Mouse (Mus musculus) hindbrain, embryonic 10.5 days (tissue): Measurements from ENCODE around the gene Uba7. TPM values are rescaled to one million over a fixed set of nuclear protein-coding genes. Genes with fewer than 3 reads are reported as not detected.
A peak's percentile ranks its signal among the peaks of the same experiment; 100 is the strongest.

ENCODE experiments used
- DNase-seq: peaks from one replicate; pipeline ENCODE4 v3.0.0-alpha.2; 2017; ENCODE audit warnings: low spot score
- H3K27ac ChIP-seq: fragments of 300-500 bp; sonication (generic); 2 replicates; pipeline ENCODE4 v1.5.1; 2016; ENCODE audit warnings: mild to moderate bottlenecking, moderate library complexity
- H3K27me3 ChIP-seq: fragments of 300-500 bp; sonication (generic); 2 replicates; pipeline ENCODE4 v1.6.1; 2016; ENCODE audit warnings: mild to moderate bottlenecking; ENCODE audit not compliant: poor library complexity, insufficient read depth, severe bottlenecking
- H3K36me3 ChIP-seq: fragments of 300-500 bp; sonication (generic); 2 replicates; pipeline ENCODE4 v1.6.1; 2016; ENCODE audit warnings: mild to moderate bottlenecking, moderate library complexity
- H3K4me1 ChIP-seq: fragments of 300-500 bp; sonication (generic); replicated peaks from 2 replicates; pipeline ENCODE4 v1.6.1; 2016; ENCODE audit warnings: mild to moderate bottlenecking
- H3K4me3 ChIP-seq: fragments of 300-500 bp; sonication (generic); 2 replicates; pipeline ENCODE4 v1.5.1; 2016; ENCODE audit warnings: mild to moderate bottlenecking, moderate library complexity
- H3K9me3 ChIP-seq: fragments of 300-500 bp; sonication (generic); 2 replicates; pipeline ENCODE4 v1.6.1; 2016; ENCODE audit warnings: mild to moderate bottlenecking, moderate library complexity
- WGBS: fragments of 180-500 bp; shearing (Covaris S2); methylation state at CpG from one replicate; pipeline ENCODE4 v1.1.7; 2016; 5-methylcytosine and 5-hydroxymethylcytosine counted together
- polyA plus RNA-seq: library from polyadenylated mRNA; unstranded; fragments of >200 nt; fragmentation: Nextera tagmentation; extraction: Ambion mirVana; gene quantifications from 2 replicates; pipeline ENCODE4 v1.2.1, GENCODE M21; 2016

Gene Uba7
- polyA plus RNA-seq, 1 experiment from 2014 or later, result 9.6 TPM

DNA sequence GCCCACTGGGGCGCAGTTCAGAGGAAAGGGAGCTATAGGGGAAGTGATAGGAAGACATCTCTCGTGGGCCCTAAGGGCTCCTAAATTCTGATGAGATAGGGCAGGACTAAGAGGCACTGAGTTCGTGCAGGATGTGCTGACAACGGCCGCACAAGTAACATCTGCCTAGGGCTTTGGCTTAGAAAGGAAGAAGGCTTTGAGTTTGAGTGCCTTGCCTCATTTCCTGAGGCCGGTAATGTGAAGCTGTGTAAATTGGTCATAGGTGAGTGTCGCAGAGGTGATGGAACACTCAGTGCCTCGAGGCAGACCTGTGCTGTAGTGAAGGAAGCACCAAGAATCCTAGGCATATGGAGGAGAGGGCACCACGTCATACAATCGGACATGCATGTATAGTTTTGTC lies 8.6 kb upstream of the Uba7 start:
- Histone ChIP-seq H3K27ac (no peak overlapping the region), H3K4me3 (no peak overlapping the region), H3K27me3 (no peaks in the 10 kb centered on the region), H3K4me1 (peaks cover 5% of the 10 kb centered on the region; the same call in 1 of the 2 replicates), H3K36me3 (peaks cover 98% of the 10 kb centered on the region), H3K9me3 (no peaks in the 10 kb centered on the region)
- DNase-seq, result no peak
- 92% methylated on average over 10 of the region's 10 CpGs for WGBS

DNA sequence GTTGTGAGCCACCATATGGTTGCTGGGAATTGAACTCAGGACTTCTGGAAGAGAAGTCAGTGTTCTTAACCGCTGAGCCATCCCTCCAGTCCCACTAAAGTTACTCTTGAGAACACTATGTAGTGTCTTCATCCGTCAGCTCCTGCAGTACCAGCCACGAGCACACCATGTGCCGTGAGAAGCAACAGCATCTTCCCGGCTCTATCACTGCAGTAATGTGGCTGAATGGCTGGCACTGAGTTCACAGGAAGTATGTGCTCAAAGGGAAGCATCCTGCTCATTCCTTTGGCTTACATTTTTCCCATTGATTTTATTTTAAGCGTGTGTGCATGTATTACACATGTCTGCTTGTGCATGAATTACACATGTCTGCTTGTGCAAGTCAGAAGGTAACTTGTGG lies 7.9 kb upstream of the Uba7 start:
- Histone ChIP-seq H3K9me3 (no peaks in the 10 kb centered on the region), H3K4me1 (no peaks in the 10 kb centered on the region), H3K27ac (no peak overlapping the region), H3K4me3 (no peak overlapping the region), H3K36me3 (peaks cover 97% of the 10 kb centered on the region), H3K27me3 (no peaks in the 10 kb centered on the region)
- DNase-seq, result no peak
- 90% methylated on average over 6 of the region's 6 CpGs for WGBS

DNA sequence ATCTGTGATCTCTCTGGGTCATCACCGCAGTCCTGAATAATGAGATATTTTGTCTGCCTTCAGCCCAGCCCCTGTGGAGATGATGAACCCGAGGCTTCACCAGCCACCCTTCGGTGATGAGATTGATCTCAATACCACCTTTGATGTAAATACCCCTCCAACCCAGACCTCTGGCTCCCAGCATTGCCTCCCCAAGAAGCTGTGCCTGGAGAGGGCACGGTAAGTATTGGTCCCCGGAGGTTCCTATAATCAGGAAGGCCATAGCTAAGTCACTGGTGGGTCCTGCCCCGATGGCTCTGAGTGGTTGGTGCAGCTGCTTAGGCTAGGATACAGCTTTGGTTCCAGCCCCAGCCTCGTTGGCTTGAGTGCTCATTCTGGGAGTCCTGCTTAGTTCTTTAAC lies 6.8 kb upstream of the Uba7 start:
- Histone ChIP-seq H3K27ac (no peak overlapping the region), H3K4me1 (no peaks in the 10 kb centered on the region), H3K27me3 (no peaks in the 10 kb centered on the region), H3K9me3 (no peaks in the 10 kb centered on the region), H3K36me3 (peaks cover 93% of the 10 kb centered on the region), H3K4me3 (no peak overlapping the region)
- WGBS, result 93% methylated on average over 7 of the region's 7 CpGs
- DNase-seq, result no peak

DNA sequence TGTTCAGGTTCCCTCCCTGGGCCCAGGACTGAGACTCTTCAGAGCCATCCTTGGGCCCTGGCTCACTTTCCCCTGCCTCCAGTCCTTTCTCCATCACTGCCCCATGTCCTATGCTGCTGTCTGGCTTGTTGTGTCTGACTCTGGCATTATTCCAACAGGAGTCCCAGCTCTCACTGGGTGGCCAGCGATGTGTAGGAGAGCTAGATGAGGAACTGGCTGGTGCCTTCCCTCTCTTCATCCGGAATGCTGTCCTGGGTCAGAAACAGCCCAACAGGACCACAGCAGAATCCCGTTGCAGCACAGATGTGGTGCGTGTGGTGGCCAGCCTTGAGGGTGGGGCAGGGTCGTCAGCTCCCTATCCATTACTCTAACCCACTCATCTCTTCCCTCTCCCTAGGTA lies 5.0 kb upstream of the Uba7 start:
- WGBS, result 89% methylated on average over 5 of the region's 5 CpGs
- Histone ChIP-seq H3K27ac (no peak overlapping the region), H3K4me1 (no peaks in the 10 kb centered on the region; the same call in 1 of the 2 replicates), H3K27me3 (no peaks in the 10 kb centered on the region), H3K36me3 (peaks cover 75% of the 10 kb centered on the region), H3K4me3 (no peak overlapping the region), H3K9me3 (no peaks in the 10 kb centered on the region)
- DNase-seq, result no peak

DNA sequence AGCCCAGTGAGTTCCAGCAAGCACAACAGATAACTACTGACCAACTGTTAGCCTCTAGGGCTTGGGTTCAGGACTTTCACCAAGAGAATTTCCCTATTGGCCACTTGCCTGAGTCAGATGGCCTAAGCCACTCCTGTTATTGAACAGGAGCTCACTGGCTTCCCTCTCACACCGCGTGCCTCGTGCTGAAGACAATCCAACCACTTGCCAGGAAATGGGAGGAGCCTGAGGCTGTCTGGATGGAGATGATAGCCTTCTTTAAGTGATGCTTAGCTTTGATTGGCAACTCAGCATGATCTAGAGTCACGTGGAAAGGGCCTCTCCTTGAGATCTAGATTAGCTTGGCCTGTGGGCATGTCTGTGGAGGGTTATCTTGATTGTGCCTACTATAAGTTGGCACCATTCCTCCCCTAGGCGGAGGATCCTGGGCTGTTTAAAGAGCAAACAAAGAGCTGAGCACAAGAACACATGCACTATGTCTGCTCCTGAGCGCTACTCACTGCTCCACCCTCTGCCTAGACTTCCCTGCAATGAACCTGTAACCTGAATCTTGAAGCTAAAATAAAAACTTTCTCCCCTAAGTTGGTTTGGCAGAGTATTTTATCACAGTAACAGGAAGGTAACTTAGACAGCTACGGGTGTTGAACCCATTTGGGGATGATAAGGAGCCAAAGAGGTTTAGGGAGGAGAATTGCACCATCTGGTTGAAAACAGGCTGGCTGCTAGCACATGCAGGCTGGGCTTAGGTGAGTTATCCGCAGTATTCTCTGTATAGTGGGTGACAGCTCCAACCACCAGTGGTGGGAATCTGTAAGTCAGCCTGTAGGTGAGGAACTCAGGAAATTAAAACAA lies 3.4 kb upstream of the Uba7 start:
- Histone ChIP-seq H3K27me3 (no peaks in the 10 kb centered on the region), H3K9me3 (no peaks in the 10 kb centered on the region), H3K36me3 (peaks cover 59% of the 10 kb centered on the region), H3K4me1 (peaks cover 6% of the 10 kb centered on the region), H3K4me3 (no peak overlapping the region), H3K27ac (no peak overlapping the region)
- WGBS, result 86% methylated on average over 8 of the region's 8 CpGs
- DNase-seq, result no peak

DNA sequence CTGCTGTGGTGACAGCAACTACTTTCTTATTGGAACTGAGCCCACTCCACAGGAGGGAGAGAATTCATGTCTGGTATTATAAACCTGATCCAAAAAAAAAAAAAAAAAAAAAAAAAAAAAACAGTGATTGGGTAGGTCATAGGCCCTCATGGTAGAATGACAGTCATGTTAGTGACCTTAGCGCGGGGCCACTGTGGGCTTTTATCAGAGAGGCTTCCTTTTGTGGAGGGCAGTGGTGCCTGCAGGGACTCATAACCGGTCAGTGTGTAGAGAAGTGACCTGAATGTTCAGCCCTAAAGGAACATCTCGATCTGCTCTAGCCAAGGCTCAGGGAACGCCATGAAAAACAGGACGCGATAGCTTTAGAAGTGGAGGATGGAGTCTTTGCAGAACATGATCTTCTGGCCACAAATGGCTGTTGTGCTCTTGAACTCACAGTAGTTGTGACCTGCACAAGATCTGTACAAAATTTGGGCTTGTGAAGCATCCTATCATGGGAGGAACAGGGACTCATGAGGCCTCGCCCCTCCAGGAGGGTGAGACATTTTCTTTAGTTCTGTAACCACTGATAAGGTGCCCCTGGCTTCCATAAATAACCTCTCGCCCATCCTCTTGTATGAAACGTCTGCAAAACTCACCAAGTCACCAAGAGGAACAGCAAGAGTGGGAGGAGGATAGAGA lies 674 bp upstream of the Uba7 start:
- Histone ChIP-seq H3K9me3 (no peaks in the 10 kb centered on the region), H3K4me3 (no peak overlapping the region), H3K4me1 (peaks cover 6% of the 10 kb centered on the region), H3K27ac (no peak overlapping the region), H3K36me3 (peaks cover 34% of the 10 kb centered on the region), H3K27me3 (no peaks in the 10 kb centered on the region)
- WGBS, result 80% methylated on average over 10 of the region's 10 CpGs
- no peak for DNase-seq

DNA sequence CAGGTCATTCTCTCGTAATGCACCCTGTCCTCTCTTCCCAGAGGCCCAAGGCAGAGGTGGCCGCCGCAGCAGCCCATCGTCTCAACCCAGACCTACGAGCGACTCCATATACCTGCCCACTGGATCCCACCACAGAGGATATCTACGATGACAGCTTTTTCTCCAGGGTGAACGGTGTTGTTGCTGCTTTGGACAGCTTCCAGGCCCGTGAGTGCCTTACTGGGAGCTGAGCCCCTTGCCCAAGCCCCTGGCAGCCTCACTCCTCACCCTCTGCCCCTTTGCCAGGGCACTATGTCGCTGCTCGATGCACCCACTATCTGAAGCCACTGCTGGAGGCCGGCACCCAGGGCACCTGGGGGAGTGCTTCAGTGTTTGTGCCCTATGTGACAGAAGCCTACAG lies 3.5 kb downstream of the Uba7 start:
- Histone ChIP-seq H3K4me3 (no peak overlapping the region), H3K9me3 (no peaks in the 10 kb centered on the region), H3K27me3 (peaks cover 7% of the 10 kb centered on the region; the same call in 1 of the 2 replicates), H3K27ac (peak overlapping the region; percentile 56), H3K36me3 (no peaks in the 10 kb centered on the region), H3K4me1 (peaks cover 45% of the 10 kb centered on the region)
- no peak for DNase-seq
- 92% methylated on average over 12 of the region's 12 CpGs for WGBS

DNA sequence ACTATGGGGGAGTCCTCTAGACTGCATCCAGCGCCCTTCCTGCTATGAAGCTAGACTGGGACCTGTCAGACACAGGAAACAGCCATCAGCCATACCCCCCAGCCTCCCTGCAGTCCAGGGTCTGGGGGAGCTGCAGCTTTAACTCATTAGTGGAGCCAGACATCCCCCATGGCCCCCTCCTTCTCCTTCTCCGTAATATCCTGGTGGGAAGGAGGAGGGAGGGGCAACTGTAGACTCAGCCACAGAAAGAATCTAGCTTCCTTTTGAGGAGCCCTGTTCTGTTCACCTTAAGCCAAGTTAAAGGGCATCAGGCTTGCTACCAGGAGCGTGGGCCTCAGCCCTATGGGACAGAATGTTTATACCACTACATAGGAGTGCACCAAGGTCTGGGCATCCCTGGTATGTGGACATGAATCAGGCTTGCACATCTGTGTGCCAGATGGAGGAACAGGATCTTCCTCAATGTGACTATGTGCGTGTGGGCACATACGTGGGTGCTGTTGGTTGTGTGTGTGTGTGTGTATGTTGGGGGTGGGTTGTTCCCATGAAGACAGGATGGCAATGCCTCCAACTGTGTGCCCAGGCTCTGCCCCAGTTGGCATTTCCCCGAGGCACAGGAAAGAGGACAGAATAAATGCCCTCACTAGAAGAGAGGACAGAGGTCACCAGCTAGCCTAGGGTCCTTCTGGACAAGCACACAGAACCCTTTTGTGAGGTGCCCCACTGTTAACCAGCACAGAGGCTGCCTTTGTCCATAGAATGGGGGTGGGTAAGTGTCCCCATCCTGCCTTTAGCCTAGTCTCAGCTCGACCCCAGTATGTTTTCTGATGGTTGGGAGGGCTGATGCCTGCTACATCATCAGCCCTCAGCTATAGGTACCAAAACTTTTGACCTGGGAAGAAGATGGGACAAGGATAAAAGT lies 6.6 kb downstream of the Uba7 start:
- peak overlapping the region; percentile 88 for H3K27ac ChIP-seq
- H3K9me3 ChIP-seq, result no peaks in the 10 kb centered on the region
- H3K36me3 ChIP-seq, result no peaks in the 10 kb centered on the region
- H3K27me3 ChIP-seq, result peaks cover 24% of the 10 kb centered on the region
- peaks cover 68% of the 10 kb centered on the region for H3K4me1 ChIP-seq
- peak overlapping the region; percentile 72 for H3K4me3 ChIP-seq
- peak; percentile 65 for DNase-seq
- WGBS, result 45% methylated on average over 7 of the region's 7 CpGs

DNA sequence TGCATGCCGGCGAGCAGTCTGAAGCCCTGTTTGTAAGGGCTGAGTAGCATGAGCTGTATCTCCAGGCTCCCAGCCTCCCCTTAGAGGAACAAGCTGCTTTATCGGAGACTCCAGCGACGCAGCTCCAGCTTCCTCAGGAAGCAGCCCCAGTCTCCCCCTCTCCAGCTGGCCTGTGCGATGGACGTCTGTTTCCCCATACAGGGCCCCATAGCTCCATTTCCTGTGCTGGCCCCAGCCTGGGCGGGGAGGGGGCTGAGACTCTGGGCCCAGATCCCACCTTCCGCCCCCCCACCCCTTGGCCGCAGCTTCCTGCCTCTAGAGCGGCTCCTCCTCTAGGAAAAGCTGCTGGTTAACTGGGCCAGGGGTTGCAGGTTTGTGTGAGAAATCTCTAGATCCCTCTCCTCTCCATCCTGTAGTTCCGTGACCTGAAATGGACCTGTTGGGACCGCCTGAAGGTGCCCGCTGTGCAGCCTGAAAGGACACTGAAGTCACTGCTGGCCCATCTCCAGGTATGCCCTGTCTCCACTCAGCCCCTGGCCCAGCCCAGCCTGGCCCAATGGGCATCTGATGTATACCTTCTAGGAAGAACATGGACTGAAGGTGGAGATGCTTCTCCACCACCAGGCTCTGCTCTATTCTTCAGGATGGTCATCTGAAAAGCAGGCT lies 7.5 kb downstream of the Uba7 start, which contains the start of gene Gm20661:
Gene Gm20661 (plus strand): TSS at position 378 of the 666 bp plus-strand sequence.
- peak; percentile 77 for DNase-seq
- peaks cover 24% of the 10 kb centered on the region for H3K27me3 ChIP-seq
- H3K36me3 ChIP-seq, result no peaks in the 10 kb centered on the region
- H3K27ac ChIP-seq, result peak within 1 kb of the TSS; percentile 88
- no peaks in the 10 kb centered on the region for H3K9me3 ChIP-seq
- peak within 1 kb of the TSS; percentile 72 for H3K4me3 ChIP-seq
- 47% methylated on average over 14 of the region's 14 CpGs for WGBS
- peaks cover 68% of the 10 kb centered on the region for H3K4me1 ChIP-seq

DNA sequence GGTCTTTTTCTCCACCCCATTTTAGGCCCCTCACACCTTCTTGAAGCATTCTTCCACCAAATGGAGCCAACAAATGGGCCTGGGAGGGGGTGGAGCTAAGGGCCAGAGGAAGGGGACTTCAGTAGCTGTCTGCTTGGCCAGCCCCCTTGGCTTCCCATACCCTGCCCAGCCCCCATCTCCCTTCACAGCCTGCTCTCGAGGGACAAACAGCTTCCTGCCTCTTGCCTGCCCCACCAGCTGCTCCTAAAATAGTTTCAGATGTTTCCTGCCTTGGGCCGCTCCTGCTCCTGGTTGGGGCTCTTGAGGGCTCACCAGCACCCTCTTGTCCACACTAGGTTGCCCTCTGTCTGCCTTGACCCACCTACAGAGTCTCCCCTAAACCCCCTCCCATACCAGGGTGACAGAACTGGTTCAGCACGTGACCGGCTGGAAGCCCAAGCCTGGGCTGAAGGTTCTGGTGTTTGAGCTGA lies 8.2 kb downstream of the Uba7 start:
- Histone ChIP-seq H3K4me1 (peaks cover 72% of the 10 kb centered on the region), H3K27ac (peak overlapping the region; percentile 88), H3K4me3 (peak overlapping the region; percentile 72), H3K9me3 (no peaks in the 10 kb centered on the region), H3K36me3 (no peaks in the 10 kb centered on the region), H3K27me3 (peaks cover 24% of the 10 kb centered on the region)
- peak; percentile 75 for DNase-seq
- WGBS, result 38% methylated on average over 4 of the region's 4 CpGs

DNA sequence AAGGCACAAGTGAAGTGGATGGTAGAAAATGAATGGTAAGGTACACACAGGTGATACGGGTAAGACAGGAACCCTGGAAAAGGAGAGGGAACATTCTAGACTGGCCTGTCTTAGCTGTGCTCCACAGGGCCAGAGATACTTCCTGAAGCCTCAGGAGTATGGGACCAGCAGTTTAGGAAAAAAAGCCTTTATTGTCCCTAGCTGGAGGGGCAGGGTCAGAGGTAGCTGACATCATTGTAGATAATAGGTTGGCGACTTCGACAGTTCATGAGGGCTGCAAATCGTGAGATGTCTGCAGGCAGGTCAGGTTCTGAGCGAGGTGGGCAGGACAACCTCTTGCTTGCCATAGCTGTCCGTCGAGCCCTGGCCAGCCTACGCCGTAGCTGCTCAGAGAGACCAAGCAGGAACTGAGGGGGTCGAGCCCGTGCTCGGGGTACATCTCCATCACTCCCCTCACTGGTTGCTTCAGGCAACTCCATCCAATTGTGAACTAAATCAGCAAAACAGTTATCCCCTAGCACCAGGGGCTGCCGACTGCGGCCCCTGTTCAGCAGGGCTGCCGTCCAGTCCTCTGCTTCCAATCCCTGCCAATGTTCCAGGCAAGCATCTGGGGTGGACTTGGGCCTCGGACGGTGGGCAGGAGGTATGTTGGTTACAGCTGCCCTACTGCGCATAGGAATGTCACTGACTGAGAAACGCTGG lies 8.9 kb downstream of the Uba7 start:
- no peak for DNase-seq

DNA sequence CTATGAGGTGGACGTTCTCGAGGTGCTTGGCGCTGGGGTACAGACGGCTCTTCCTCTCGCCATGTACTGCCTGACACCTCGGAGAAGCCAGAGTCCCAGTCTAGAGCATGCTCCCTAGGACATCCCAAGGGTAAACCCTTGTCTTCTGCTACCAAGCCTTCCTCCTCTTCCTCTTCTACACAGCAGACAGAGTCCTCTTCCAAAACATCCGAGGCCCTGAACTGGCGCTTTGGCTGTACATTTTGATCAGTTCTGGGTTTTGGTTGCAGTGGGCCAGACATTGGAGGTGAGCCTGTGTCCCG lies 9.4 kb downstream of the Uba7 start:
- WGBS, result 57% methylated on average over 9 of the region's 9 CpGs

More for the DNA sequence above, 8.9 kb downstream of the Uba7 start:
- Histone ChIP-seq H3K9me3 (no peaks in the 10 kb centered on the region), H3K36me3 (no peaks in the 10 kb centered on the region), H3K4me3 (peak overlapping the region; percentile 72), H3K27me3 (peaks cover 24% of the 10 kb centered on the region), H3K4me1 (peaks cover 73% of the 10 kb centered on the region), H3K27ac (peak overlapping the region; percentile 88)
- WGBS, result 63% methylated on average over 19 of the region's 19 CpGs

More for the DNA sequence above, 9.4 kb downstream of the Uba7 start:
- no peaks in the 10 kb centered on the region for H3K9me3 ChIP-seq
- peaks cover 24% of the 10 kb centered on the region for H3K27me3 ChIP-seq
- no peaks in the 10 kb centered on the region for H3K36me3 ChIP-seq
- peaks cover 72% of the 10 kb centered on the region for H3K4me1 ChIP-seq
- peak overlapping the region; percentile 72 for H3K4me3 ChIP-seq
- peak overlapping the region; percentile 88 for H3K27ac ChIP-seq
- no peak for DNase-seq
